Mouse (Mus musculus): ENCODE measurements at regions not wholly inside any gene's neighbourhood (a gene's known extent, or its start where the extent isn't known, plus 50 kb on each side); places are given as distances from the start of the nearest gene placed in this dataset.

GRCm38 (mm10) chr11:111155023-111155422, 89.1 kb downstream of the Kcnj2 start:
- WGBS: 92% methylated on average over 7 of the region's 7 CpGs
- Histone ChIP-seq H3K4me2 (ENCODE audit: low read length) (no peak overlapping the region), H3K27me3 (replicated peaks; ENCODE audit: control insufficient read depth, insufficient read depth, low read length) (no peaks in the 10 kb centered on the region), H3K4me1 (ENCODE audit: control insufficient read depth, insufficient read depth, low read depth, low read length) (no peaks in the 10 kb centered on the region), H3K9ac (ENCODE audit: low read depth, low read length) (no peak overlapping the region), H3K36me3 (ENCODE audit: control insufficient read depth, insufficient read depth, low read length) (no peaks in the 10 kb centered on the region), H3K9me3 (ENCODE audit: control insufficient read depth, low read length) (no peaks in the 10 kb centered on the region), H3K4me3 (ENCODE audit: low read length) (no peak overlapping the region), H3K27ac (ENCODE audit: low read depth, low read length) (no peak overlapping the region)
- no peak for ATAC-seq

GRCm38 (mm10) chr11:111155747-111156146, 89.8 kb downstream of the Kcnj2 start:
- Histone ChIP-seq H3K4me2 (ENCODE audit: low read length) (no peak overlapping the region), H3K4me3 (ENCODE audit: low read length) (no peak overlapping the region), H3K4me1 (ENCODE audit: control insufficient read depth, insufficient read depth, low read depth, low read length) (no peaks in the 10 kb centered on the region), H3K27me3 (replicated peaks; ENCODE audit: control insufficient read depth, insufficient read depth, low read length) (no peaks in the 10 kb centered on the region), H3K9ac (ENCODE audit: low read depth, low read length) (no peak overlapping the region), H3K36me3 (ENCODE audit: control insufficient read depth, insufficient read depth, low read length) (no peaks in the 10 kb centered on the region), H3K9me3 (ENCODE audit: control insufficient read depth, low read length) (no peaks in the 10 kb centered on the region), H3K27ac (ENCODE audit: low read depth, low read length) (no peak overlapping the region)
- no peak for ATAC-seq
- WGBS: 87% methylated on average over 7 of the region's 7 CpGs

- H3K4me1 ChIP-seq (ENCODE audit: control insufficient read depth, insufficient read depth, low read depth, low read length): no peaks in the 10 kb centered on the region
- H3K36me3 ChIP-seq (ENCODE audit: control insufficient read depth, insufficient read depth, low read length): no peaks in the 10 kb centered on the region
- H3K9me3 ChIP-seq (ENCODE audit: control insufficient read depth, low read length): no peaks in the 10 kb centered on the region
- no peak overlapping the region for H3K27ac ChIP-seq (ENCODE audit: low read depth, low read length)
- no peak for ATAC-seq
- H3K9ac ChIP-seq (ENCODE audit: low read depth, low read length): no peak overlapping the region
- no peak overlapping the region for H3K4me2 ChIP-seq (ENCODE audit: low read length)
- H3K4me3 ChIP-seq (ENCODE audit: low read length): no peak overlapping the region
- WGBS: 83% methylated on average over 2 of the region's 2 CpGs
- H3K27me3 ChIP-seq (replicated peaks; ENCODE audit: control insufficient read depth, insufficient read depth, low read length): no peaks in the 10 kb centered on the region
These were observed 93.3 kb downstream of the Kcnj2 start for GRCm38 (mm10) chr11:111159299-111159698.

GRCm38 (mm10) chr11:111164907-111165306, 98.9 kb downstream of the Kcnj2 start:
- no peak overlapping the region for H3K4me2 ChIP-seq (ENCODE audit: low read length)
- H3K27me3 ChIP-seq (replicated peaks; ENCODE audit: control insufficient read depth, insufficient read depth, low read length): no peaks in the 10 kb centered on the region
- no peaks in the 10 kb centered on the region for H3K4me1 ChIP-seq (ENCODE audit: control insufficient read depth, insufficient read depth, low read depth, low read length)
- H3K9ac ChIP-seq (ENCODE audit: low read depth, low read length): no peak overlapping the region
- ATAC-seq: no peak
- no peak overlapping the region for H3K27ac ChIP-seq (ENCODE audit: low read depth, low read length)
- H3K4me3 ChIP-seq (ENCODE audit: low read length): no peak overlapping the region
- no peaks in the 10 kb centered on the region for H3K36me3 ChIP-seq (ENCODE audit: control insufficient read depth, insufficient read depth, low read length)
- H3K9me3 ChIP-seq (ENCODE audit: control insufficient read depth, low read length): no peaks in the 10 kb centered on the region

GRCm38 (mm10) chr11:111170174-111170800, 104.3 kb downstream of the Kcnj2 start:
- Histone ChIP-seq H3K4me1 (ENCODE audit: control insufficient read depth, insufficient read depth, low read depth, low read length) (no peaks in the 10 kb centered on the region), H3K36me3 (ENCODE audit: control insufficient read depth, insufficient read depth, low read length) (no peaks in the 10 kb centered on the region), H3K27ac (ENCODE audit: low read depth, low read length) (no peak overlapping the region), H3K4me3 (ENCODE audit: low read length) (no peak overlapping the region), H3K27me3 (replicated peaks; ENCODE audit: control insufficient read depth, insufficient read depth, low read length) (no peaks in the 10 kb centered on the region), H3K4me2 (ENCODE audit: low read length) (no peak overlapping the region), H3K9me3 (ENCODE audit: control insufficient read depth, low read length) (no peaks in the 10 kb centered on the region), H3K9ac (ENCODE audit: low read depth, low read length) (no peak overlapping the region)
- 93% methylated on average over 5 of the region's 5 CpGs for WGBS
- no peak for ATAC-seq

GRCm38 (mm10) chr11:111173525-111173924, 107.6 kb downstream of the Kcnj2 start:
- no peak overlapping the region for H3K9ac ChIP-seq (ENCODE audit: low read depth, low read length)
- H3K4me2 ChIP-seq (ENCODE audit: low read length): no peak overlapping the region
- 93% methylated on average over 4 of the region's 4 CpGs for WGBS
- no peaks in the 10 kb centered on the region for H3K27me3 ChIP-seq (replicated peaks; ENCODE audit: control insufficient read depth, insufficient read depth, low read length)
- no peak for ATAC-seq
- no peak overlapping the region for H3K27ac ChIP-seq (ENCODE audit: low read depth, low read length)
- no peaks in the 10 kb centered on the region for H3K9me3 ChIP-seq (ENCODE audit: control insufficient read depth, low read length)
- H3K4me1 ChIP-seq (ENCODE audit: control insufficient read depth, insufficient read depth, low read depth, low read length): no peaks in the 10 kb centered on the region
- no peaks in the 10 kb centered on the region for H3K36me3 ChIP-seq (ENCODE audit: control insufficient read depth, insufficient read depth, low read length)
- H3K4me3 ChIP-seq (ENCODE audit: low read length): no peak overlapping the region

- no peak overlapping the region for H3K4me2 ChIP-seq (ENCODE audit: low read length)
- no peak overlapping the region for H3K4me3 ChIP-seq (ENCODE audit: low read length)
- H3K36me3 ChIP-seq (ENCODE audit: control insufficient read depth, insufficient read depth, low read length): no peaks in the 10 kb centered on the region
- no peak overlapping the region for H3K27ac ChIP-seq (ENCODE audit: low read depth, low read length)
- no peaks in the 10 kb centered on the region for H3K9me3 ChIP-seq (ENCODE audit: control insufficient read depth, low read length)
- no peak overlapping the region for H3K9ac ChIP-seq (ENCODE audit: low read depth, low read length)
- 63% methylated on average over 3 of the region's 3 CpGs for WGBS
- H3K4me1 ChIP-seq (ENCODE audit: control insufficient read depth, insufficient read depth, low read depth, low read length): no peaks in the 10 kb centered on the region
- no peak for ATAC-seq
- H3K27me3 ChIP-seq (replicated peaks; ENCODE audit: control insufficient read depth, insufficient read depth, low read length): no peaks in the 10 kb centered on the region
These were observed 109.6 kb downstream of the Kcnj2 start for GRCm38 (mm10) chr11:111175566-111175965.

- H3K27me3 ChIP-seq (replicated peaks; ENCODE audit: control insufficient read depth, insufficient read depth, low read length): no peaks in the 10 kb centered on the region
- no peak overlapping the region for H3K9ac ChIP-seq (ENCODE audit: low read depth, low read length)
- no peak for ATAC-seq
- no peak overlapping the region for H3K27ac ChIP-seq (ENCODE audit: low read depth, low read length)
- H3K4me1 ChIP-seq (ENCODE audit: control insufficient read depth, insufficient read depth, low read depth, low read length): no peaks in the 10 kb centered on the region
- no peak overlapping the region for H3K4me2 ChIP-seq (ENCODE audit: low read length)
- WGBS: 75% methylated on average over 4 of the region's 4 CpGs
- H3K9me3 ChIP-seq (ENCODE audit: control insufficient read depth, low read length): no peaks in the 10 kb centered on the region
- no peak overlapping the region for H3K4me3 ChIP-seq (ENCODE audit: low read length)
- H3K36me3 ChIP-seq (ENCODE audit: control insufficient read depth, insufficient read depth, low read length): no peaks in the 10 kb centered on the region
These were observed 111.6 kb downstream of the Kcnj2 start for GRCm38 (mm10) chr11:111177516-111177915.

GRCm38 (mm10) chr11:111197422-111197821, 131.5 kb downstream of the Kcnj2 start:
- 76% methylated on average over 4 of the region's 4 CpGs for WGBS
- no peak for ATAC-seq

GRCm38 (mm10) chr11:111200512-111200911, 134.5 kb downstream of the Kcnj2 start:
- WGBS: 79% methylated on average over 2 of the region's 2 CpGs
- no peaks in the 10 kb centered on the region for H3K4me1 ChIP-seq (ENCODE audit: control insufficient read depth, insufficient read depth, low read depth, low read length)
- H3K27ac ChIP-seq (ENCODE audit: low read depth, low read length): no peak overlapping the region

More at GRCm38 (mm10) chr11:111197422-111197821, 131.5 kb downstream of the Kcnj2 start:
- no peak overlapping the region for H3K27ac ChIP-seq (ENCODE audit: low read depth, low read length)
- H3K36me3 ChIP-seq (ENCODE audit: control insufficient read depth, insufficient read depth, low read length): no peaks in the 10 kb centered on the region
- no peak overlapping the region for H3K9ac ChIP-seq (ENCODE audit: low read depth, low read length)
- no peak overlapping the region for H3K4me3 ChIP-seq (ENCODE audit: low read length)
- H3K27me3 ChIP-seq (replicated peaks; ENCODE audit: control insufficient read depth, insufficient read depth, low read length): no peaks in the 10 kb centered on the region
- H3K9me3 ChIP-seq (ENCODE audit: control insufficient read depth, low read length): no peaks in the 10 kb centered on the region
- no peak overlapping the region for H3K4me2 ChIP-seq (ENCODE audit: low read length)
- no peaks in the 10 kb centered on the region for H3K4me1 ChIP-seq (ENCODE audit: control insufficient read depth, insufficient read depth, low read depth, low read length)

More at GRCm38 (mm10) chr11:111200512-111200911, 134.5 kb downstream of the Kcnj2 start:
- Histone ChIP-seq H3K9ac (ENCODE audit: low read depth, low read length) (no peak overlapping the region), H3K9me3 (ENCODE audit: control insufficient read depth, low read length) (no peaks in the 10 kb centered on the region), H3K27me3 (replicated peaks; ENCODE audit: control insufficient read depth, insufficient read depth, low read length) (no peaks in the 10 kb centered on the region), H3K36me3 (ENCODE audit: control insufficient read depth, insufficient read depth, low read length) (no peaks in the 10 kb centered on the region), H3K4me2 (ENCODE audit: low read length) (no peak overlapping the region), H3K4me3 (ENCODE audit: low read length) (no peak overlapping the region)
- ATAC-seq: no peak

Measured in hindbrain, embryonic 16.5 days (tissue).